Mouse (Mus musculus): Measurements from ENCODE around the gene Olfr1410. TPM values are rescaled to one million over a fixed set of nuclear protein-coding genes. Genes with fewer than 3 reads are reported as not detected.
A peak's percentile ranks its signal among the peaks of the same experiment; 100 is the strongest.

Gene Olfr1410
- polyA plus RNA-seq, 1 experiment from 2014 or later = not detected

DNA sequence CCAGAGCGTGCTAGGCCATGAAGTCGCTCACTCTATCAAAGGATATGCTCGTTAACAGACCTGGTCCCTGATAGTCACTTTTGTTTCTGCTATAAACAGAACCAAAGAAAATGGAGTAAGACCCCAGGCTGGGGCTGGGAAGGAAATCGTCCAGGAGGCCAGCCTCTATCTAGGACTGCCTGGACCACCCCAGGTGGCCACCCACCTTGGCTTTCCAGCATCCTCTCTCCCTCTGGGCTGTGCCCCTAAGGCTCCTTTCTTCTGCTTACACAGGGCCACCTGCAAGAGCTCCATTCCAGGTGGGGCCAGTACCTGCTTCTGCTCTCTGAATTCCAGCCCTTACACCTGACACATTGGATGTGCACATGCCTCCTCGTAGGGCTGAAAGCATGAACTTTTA, 26.6 kb downstream of the Olfr1410 start:
- Histone ChIP-seq H3K4me1 (replicated peaks) (no peaks in the 10 kb centered on the region; the same call in 1 of the 2 replicates), H3K9ac (no peak overlapping the region), H3K27ac (replicated peaks) (no peak overlapping the region), H3K4me2 (no peak overlapping the region), H3K4me3 (no peak overlapping the region), H3K27me3 (no peaks in the 10 kb centered on the region), H3K36me3 (peaks cover 19% of the 10 kb centered on the region), H3K9me3 (no peaks in the 10 kb centered on the region)
- WGBS = 79% methylated on average over 5 of the region's 5 CpGs
- no peak for ATAC-seq (ENCODE audit: low read depth)

DNA sequence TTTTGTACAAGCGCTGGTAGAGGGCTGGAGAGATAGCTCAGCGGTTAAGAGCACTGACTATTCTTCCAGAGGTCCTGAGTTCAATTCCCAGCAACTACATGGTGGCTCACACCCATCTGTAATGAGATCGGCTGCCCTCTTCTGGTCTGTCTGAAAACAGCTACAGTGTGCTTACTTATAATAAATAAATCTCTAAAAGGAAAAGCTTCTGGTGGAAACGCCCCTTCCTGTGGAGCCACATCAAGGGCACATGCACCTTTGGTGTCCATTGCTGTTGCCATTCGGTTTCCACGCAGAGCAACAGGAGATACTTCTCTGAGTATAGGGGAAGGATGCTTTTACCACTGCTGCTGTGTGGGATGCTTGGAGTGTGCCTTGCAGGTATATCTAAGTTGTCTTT, 27.4 kb downstream of the Olfr1410 start:
- Histone ChIP-seq H3K4me1 (replicated peaks) (no peaks in the 10 kb centered on the region; the same call in 1 of the 2 replicates), H3K4me2 (no peak overlapping the region), H3K27ac (replicated peaks) (no peak overlapping the region), H3K27me3 (no peaks in the 10 kb centered on the region), H3K9ac (no peak overlapping the region), H3K36me3 (peaks cover 26% of the 10 kb centered on the region), H3K4me3 (no peak overlapping the region), H3K9me3 (no peaks in the 10 kb centered on the region)
- 67% methylated on average over 6 of the region's 6 CpGs for WGBS
- ATAC-seq (ENCODE audit: low read depth) = no peak

DNA sequence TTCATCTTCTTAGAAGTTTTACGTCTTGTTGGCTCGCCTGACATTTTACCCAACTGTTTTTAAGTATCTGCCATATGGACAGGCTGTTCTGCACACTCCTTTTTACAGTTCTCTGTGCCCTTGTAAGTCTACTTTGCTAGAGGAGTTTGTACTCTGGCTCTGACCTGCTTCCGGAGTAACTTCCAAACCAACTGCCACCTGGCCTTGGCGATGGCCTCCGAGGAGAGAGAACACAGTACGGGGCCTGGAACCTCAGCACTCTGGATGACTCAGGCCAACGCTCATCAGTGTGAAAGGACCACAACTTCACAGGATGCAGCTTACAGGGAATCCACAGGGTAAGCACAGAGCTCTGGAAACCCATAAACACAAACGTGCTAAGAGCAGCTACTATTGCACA, 28.1 kb downstream of the Olfr1410 start:
- no peak overlapping the region for H3K4me2 ChIP-seq
- H3K27ac ChIP-seq (replicated peaks) = no peak overlapping the region
- H3K9ac ChIP-seq = no peak overlapping the region
- no peaks in the 10 kb centered on the region for H3K27me3 ChIP-seq
- WGBS = 87% methylated on average over 8 of the region's 8 CpGs
- no peak for ATAC-seq (ENCODE audit: low read depth)
- H3K9me3 ChIP-seq = no peaks in the 10 kb centered on the region
- H3K4me1 ChIP-seq (replicated peaks) = no peaks in the 10 kb centered on the region; the same call in 1 of the 2 replicates
- H3K36me3 ChIP-seq = peaks cover 34% of the 10 kb centered on the region
- no peak overlapping the region for H3K4me3 ChIP-seq

DNA sequence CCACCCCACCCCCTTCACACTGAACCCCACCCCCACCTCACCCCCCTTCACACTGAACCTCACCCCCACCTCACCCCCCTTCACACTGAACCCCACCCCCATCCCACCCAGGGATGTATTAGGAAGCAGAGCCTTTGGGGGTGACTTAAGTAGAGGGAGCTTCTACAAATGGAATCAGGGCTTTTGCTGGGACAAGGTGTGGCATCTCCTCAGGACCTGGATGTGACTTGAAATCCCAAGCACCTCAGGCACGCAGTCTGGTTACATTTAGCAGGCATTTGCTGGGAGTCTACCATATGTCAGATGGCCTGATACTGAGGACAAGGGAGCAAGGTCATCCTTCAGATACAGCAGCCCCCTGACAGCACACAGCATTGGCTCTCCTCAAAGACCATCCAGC, 29.0 kb downstream of the Olfr1410 start:
- Histone ChIP-seq H3K27ac (replicated peaks) (0 out of 2 replicates have a peak overlapping the region, but pooled peaks have one; percentile 57), H3K9ac (no peak overlapping the region), H3K36me3 (peaks cover 41% of the 10 kb centered on the region), H3K4me3 (no peak overlapping the region), H3K4me1 (replicated peaks) (no peaks in the 10 kb centered on the region; the same call in 1 of the 2 replicates), H3K4me2 (no peak overlapping the region), H3K27me3 (no peaks in the 10 kb centered on the region), H3K9me3 (no peaks in the 10 kb centered on the region)
- 72% methylated on average over 1 of the region's 1 CpGs for WGBS
- no peak for ATAC-seq (ENCODE audit: low read depth)

DNA sequence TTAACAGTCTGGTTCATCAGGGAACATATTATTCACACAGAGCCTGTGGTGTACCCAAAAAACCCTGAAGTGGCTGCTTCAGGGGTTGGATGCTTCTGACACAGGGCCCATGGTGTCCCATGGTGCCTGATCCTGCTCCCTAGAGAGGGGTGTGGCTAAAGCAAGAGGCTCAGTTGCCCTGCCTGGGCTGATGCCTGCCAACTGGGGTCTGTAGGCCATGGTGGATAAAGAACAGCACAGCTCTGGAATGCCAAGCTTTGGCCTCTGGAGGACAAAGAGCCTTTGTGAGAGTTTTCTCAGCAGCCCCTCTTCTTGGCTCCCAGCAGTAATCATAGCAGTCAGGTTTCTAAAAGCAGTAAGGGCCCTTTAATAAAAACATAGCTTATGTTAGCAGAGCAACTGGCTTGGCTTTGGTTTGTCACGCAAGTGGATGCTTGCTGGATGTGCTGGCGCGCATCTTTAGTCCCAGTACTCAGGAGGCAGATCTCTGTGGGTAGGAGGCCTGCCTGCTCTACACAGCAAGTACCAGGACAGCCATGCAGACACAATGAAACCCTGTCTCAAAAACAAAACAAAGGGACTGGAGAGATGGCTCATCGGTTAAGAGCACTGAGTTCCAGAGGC, 29.5 kb downstream of the Olfr1410 start:
- Histone ChIP-seq H3K36me3 (peaks cover 44% of the 10 kb centered on the region), H3K9me3 (no peaks in the 10 kb centered on the region), H3K9ac (no peak overlapping the region), H3K4me1 (replicated peaks) (peaks cover 5% of the 10 kb centered on the region), H3K27ac (replicated peaks) (peak overlapping the region; percentile 57), H3K27me3 (no peaks in the 10 kb centered on the region), H3K4me3 (no peak overlapping the region), H3K4me2 (no peak overlapping the region)
- ATAC-seq (ENCODE audit: low read depth) = 0 out of 2 replicates have a peak, but pooled peaks have one; percentile 38
- 69% methylated on average over 4 of the region's 4 CpGs for WGBS

DNA sequence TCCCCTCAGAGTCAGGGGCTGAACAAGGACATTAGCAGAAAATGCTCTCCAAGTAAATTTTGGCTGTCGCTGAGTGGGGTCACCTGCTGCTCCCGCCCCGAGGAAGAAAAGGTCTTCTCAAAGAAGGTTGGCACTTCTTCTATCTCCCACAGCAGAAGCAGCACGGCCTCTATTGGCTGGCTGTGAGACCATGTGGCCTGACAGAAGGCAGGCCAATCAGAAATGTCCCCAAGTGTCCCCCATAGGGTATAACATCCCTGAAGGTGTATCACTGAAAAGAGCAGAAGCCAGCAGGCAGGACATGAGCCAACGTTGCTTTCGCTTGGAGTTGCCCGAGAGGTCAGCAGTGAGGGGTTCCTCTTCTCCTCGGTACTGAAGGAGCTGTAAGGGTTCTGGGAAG, 30.4 kb downstream of the Olfr1410 start:
- Histone ChIP-seq H3K36me3 (peaks cover 44% of the 10 kb centered on the region), H3K4me2 (no peak overlapping the region), H3K9me3 (no peaks in the 10 kb centered on the region), H3K9ac (no peak overlapping the region), H3K4me3 (no peak overlapping the region), H3K27me3 (no peaks in the 10 kb centered on the region), H3K27ac (replicated peaks) (peak overlapping the region; percentile 57; the same call in 1 of the 2 replicates), H3K4me1 (replicated peaks) (peaks cover 14% of the 10 kb centered on the region)
- no peak for ATAC-seq (ENCODE audit: low read depth)
- WGBS = 87% methylated on average over 8 of the region's 8 CpGs

DNA sequence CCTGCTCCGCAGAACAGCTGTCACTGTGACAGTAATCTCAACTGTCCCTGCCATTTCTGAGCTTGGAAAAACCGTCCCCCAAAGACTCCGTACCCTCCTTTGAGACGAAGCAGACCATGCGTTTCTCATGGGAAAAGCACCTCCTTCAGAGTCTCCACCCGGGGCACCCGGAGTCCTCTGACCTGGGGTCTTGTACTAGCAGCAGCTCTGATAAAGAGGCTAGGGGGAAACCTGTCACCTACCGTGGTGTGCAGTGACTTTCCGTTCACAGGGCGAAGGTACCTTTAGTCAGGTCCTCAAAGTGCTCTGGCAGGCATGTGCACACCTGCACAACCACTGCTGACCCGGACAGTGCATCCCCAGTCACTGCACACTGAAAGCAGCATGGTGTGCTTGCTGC, 31.1 kb downstream of the Olfr1410 start:
- no peaks in the 10 kb centered on the region for H3K27me3 ChIP-seq
- peaks cover 44% of the 10 kb centered on the region for H3K36me3 ChIP-seq
- H3K9me3 ChIP-seq = no peaks in the 10 kb centered on the region
- H3K4me1 ChIP-seq (replicated peaks) = peaks cover 16% of the 10 kb centered on the region
- WGBS = 95% methylated on average over 11 of the region's 11 CpGs
- H3K9ac ChIP-seq = no peak overlapping the region
- no peak overlapping the region for H3K4me2 ChIP-seq
- ATAC-seq (ENCODE audit: low read depth) = no peak
- no peak overlapping the region for H3K4me3 ChIP-seq
- no peak overlapping the region for H3K27ac ChIP-seq (replicated peaks)

DNA sequence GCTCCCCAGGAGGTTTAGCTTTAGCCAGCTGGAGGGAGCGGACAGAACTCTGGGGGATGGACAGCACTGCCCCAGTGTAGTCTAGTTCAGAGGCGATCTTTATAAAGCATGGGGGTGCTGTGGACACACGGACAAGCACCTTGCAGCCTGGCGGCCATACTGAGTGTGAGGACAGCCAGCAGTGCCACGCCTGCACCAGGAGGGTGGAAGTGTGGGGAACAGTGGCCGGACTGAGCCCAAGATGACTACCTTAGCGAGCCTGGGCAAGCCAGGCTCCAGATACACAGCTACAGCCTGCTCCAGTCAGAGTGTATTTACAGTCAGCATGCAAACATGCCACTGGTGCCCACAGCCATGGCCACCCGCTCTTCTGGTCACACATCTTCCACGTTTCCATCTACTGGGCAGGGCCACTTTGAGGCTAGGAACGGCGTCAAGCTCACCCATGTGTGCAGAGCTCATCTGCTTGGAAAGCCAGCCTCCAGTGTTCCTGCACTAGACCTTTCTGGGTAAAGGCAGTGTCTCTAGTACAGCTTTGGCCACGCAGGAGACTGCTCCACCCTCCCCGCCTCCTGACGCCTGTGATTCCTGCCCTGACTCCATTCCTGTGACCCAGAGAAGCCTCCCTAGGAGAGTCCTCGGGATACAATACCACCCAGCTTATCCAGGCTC, 32.1 kb downstream of the Olfr1410 start:
- 93% methylated on average over 15 of the region's 15 CpGs for WGBS
- peaks cover 23% of the 10 kb centered on the region for H3K4me1 ChIP-seq (replicated peaks)
- no peak overlapping the region for H3K4me3 ChIP-seq
- H3K27me3 ChIP-seq = no peaks in the 10 kb centered on the region
- peaks cover 44% of the 10 kb centered on the region for H3K36me3 ChIP-seq
- H3K27ac ChIP-seq (replicated peaks) = no peak overlapping the region
- H3K4me2 ChIP-seq = no peak overlapping the region
- ATAC-seq (ENCODE audit: low read depth) = no peak
- H3K9ac ChIP-seq = no peak overlapping the region
- no peaks in the 10 kb centered on the region for H3K9me3 ChIP-seq

DNA sequence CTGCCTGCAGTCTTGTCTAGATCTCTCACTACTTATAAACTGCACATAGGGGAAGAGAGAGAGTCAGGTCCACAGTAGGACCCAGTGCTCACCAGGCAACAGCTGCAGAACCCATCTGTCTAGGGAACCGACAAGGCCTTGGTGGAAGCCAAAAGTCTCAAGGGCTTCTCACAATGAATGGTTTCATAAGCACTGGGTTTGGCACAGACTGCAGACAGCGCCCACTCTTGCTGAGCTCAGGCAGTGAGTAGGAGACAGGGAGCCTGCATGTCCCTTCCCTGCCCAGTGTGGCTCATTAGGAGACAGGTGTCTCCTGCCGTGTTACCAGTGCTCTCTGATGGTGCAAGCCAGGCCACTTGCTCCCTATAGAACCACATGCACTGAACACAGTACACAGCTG, 32.6 kb downstream of the Olfr1410 start:
- Histone ChIP-seq H3K9me3 (no peaks in the 10 kb centered on the region), H3K4me3 (no peak overlapping the region), H3K36me3 (peaks cover 44% of the 10 kb centered on the region), H3K9ac (no peak overlapping the region), H3K4me1 (replicated peaks) (peaks cover 24% of the 10 kb centered on the region), H3K4me2 (no peak overlapping the region), H3K27me3 (no peaks in the 10 kb centered on the region), H3K27ac (replicated peaks) (no peak overlapping the region)
- WGBS = 93% methylated on average over 3 of the region's 3 CpGs
- ATAC-seq (ENCODE audit: low read depth) = no peak

DNA sequence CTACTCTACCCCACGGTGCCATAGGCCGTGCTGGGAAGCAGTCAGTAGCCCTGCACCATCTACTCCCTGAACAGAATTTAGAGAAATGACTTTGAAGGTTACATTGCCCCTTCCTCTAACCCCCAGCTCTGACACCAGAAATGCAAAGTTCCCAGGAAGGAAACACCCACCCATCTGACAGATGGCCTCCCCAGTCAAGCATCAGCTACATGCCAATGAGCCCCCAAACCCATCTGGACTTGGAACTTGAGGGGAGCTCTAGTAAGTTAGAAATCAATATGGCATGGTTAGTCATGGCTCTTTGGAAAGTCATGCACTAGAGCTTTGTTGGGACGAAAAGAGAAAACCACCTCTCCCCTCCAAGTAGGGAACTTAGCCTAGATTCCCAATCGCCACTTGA, 33.2 kb downstream of the Olfr1410 start:
- WGBS = 93% methylated on average over 4 of the region's 4 CpGs
- no peak for ATAC-seq (ENCODE audit: low read depth)
- no peak overlapping the region for H3K4me3 ChIP-seq
- H3K4me1 ChIP-seq (replicated peaks) = peaks cover 24% of the 10 kb centered on the region
- H3K27me3 ChIP-seq = no peaks in the 10 kb centered on the region
- no peak overlapping the region for H3K27ac ChIP-seq (replicated peaks)
- H3K36me3 ChIP-seq = peaks cover 44% of the 10 kb centered on the region
- H3K4me2 ChIP-seq = no peak overlapping the region
- H3K9me3 ChIP-seq = no peaks in the 10 kb centered on the region
- H3K9ac ChIP-seq = no peak overlapping the region

DNA sequence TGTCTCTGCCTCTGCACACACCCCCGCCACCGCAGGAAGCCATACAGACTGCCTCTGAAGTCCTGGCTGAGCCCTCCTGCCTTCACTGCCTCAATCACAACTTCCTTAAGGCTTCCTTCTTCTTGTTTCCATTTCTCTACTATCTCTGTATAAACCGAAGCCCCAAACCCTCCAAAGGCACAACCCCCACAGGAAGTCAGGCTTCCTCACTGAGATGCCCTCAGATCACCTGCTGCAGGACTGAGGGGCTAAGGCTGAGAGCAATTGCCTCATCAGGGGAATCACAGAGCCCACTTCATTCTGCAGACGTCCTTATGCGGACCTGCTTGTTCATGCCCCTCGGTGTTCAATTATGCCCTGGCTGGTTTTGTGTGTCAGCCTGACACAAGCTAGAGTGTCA, 34.8 kb downstream of the Olfr1410 start:
- 90% methylated on average over 6 of the region's 6 CpGs for WGBS
- peak overlapping the region; percentile 78 for H3K4me3 ChIP-seq

DNA sequence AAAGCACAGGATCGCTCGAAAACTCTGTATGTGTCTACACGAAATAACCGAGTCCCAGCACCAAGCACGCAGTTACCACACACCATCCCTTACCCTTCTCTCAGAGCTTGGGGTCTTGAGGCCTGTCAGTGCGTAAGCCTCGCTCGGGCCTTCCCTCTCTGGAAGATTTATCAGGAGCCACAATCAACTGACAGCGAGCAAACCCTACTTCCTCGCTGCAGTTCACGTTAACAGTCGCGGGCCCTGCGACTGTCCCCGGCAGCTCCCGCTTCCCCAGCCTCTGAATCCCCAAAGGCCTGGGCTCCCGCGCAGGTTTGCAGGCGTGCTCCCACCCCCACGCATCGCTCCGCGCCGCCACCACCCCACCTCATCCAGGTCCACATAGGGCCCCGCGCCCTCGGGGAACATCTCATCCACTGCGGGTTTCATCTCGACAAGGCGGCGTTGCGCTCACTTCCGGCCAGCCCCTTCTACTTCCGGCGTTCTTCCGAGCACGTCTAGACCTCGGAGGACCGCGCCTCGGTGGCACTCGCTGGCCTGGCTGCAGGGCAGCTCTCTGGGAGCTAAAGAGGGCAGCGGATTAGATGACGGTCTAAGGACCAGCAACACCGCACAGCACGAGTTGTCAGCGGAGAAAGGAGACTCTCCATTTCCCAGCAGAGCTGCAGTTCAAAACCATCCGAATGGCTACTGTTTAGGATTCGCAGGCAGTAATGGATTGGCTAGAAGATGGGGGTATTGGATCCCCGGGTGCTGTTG, 36.1 kb downstream of the Olfr1410 start, which contains the start of gene Cops9:
TSS of gene Cops9 (minus strand) at position 472 of the 759 bp plus-strand sequence.
- Histone ChIP-seq H3K9me3 (no peaks in the 10 kb centered on the region), H3K36me3 (peaks cover 30% of the 10 kb centered on the region), H3K9ac (peak within 1 kb of the TSS; percentile 92), H3K4me3 (peak within 1 kb of the TSS; percentile 78), H3K4me2 (peak within 1 kb of the TSS; percentile 80), H3K27me3 (no peaks in the 10 kb centered on the region; the same call in none of the 2 replicates), H3K27ac (replicated peaks) (peak within 1 kb of the TSS; percentile 82), H3K4me1 (replicated peaks) (peaks cover 24% of the 10 kb centered on the region)
- 2% methylated on average over 50 of the region's 50 CpGs for WGBS
- peak; percentile 96 for ATAC-seq (ENCODE audit: low read depth)

More for the DNA sequence above, 34.8 kb downstream of the Olfr1410 start:
- Histone ChIP-seq H3K27ac (replicated peaks) (no peak overlapping the region), H3K4me1 (replicated peaks) (peaks cover 24% of the 10 kb centered on the region), H3K9me3 (no peaks in the 10 kb centered on the region), H3K9ac (peak overlapping the region; percentile 92), H3K4me2 (peak overlapping the region; percentile 80), H3K36me3 (peaks cover 43% of the 10 kb centered on the region), H3K27me3 (no peaks in the 10 kb centered on the region; the same call in 1 of the 2 replicates)
- ATAC-seq (ENCODE audit: low read depth) = no peak

Measured in neural tube, embryonic 13.5 days (tissue).